Mouse (Mus musculus) embryonic facial prominence, embryonic 11.5 days (tissue): ENCODE measurements around the gene Hexa. TPM values are rescaled to one million over a fixed set of nuclear protein-coding genes. Genes with fewer than 3 reads are reported as not detected.

Experiments
- polyA plus RNA-seq: library from polyadenylated mRNA; unstranded; fragments of >200 nt; fragmentation: Nextera tagmentation; extraction: Ambion mirVana; gene quantifications from 2 replicates; pipeline ENCODE4 v1.2.1, GENCODE M21; 2014

The Hexa gene
- polyA plus RNA-seq, 1 experiment from 2014 or later: 49.4 TPM

Other genes starting within 250 kb of the Hexa start
- 50.7 and 54.7 TPM in 2 replicates for gene Adpgk, start 248.0 kb upstream of the Hexa start, polyA plus RNA-seq
- gene Bbs4, start 186.0 kb upstream of the Hexa start, polyA plus RNA-seq: 18.8 and 19.3 TPM in 2 replicates
- gene Arih1, start 52.9 kb upstream of the Hexa start, polyA plus RNA-seq: 20.4 and 21.1 TPM in 2 replicates
- gene Tmem202, start 307 bp downstream of the Hexa start, polyA plus RNA-seq: not detected in 2 replicates
- gene Celf6, start 38.4 kb downstream of the Hexa start, polyA plus RNA-seq: 1.2 and 1.7 TPM in 2 replicates
- 36.8 and 43.6 TPM in 2 replicates for gene Parp6, start 77.7 kb downstream of the Hexa start, polyA plus RNA-seq
- gene Pkm, start 116.8 kb downstream of the Hexa start, polyA plus RNA-seq: 1,805 and 1,941 TPM in 2 replicates
- gene Gramd2, start 140.6 kb downstream of the Hexa start, polyA plus RNA-seq: 0.31 and 1.0 TPM in 2 replicates
- 18.8 and 22.1 TPM in 2 replicates for gene Senp8, start 211.2 kb downstream of the Hexa start, polyA plus RNA-seq
- 13.3 and 15.7 TPM in 2 replicates for gene Myo9a, start 211.4 kb downstream of the Hexa start, polyA plus RNA-seq